In genomic region chr2:131418130-131418529, GRCm38 (mm10) we compare ENCODE assay signal across 24 mouse cellular contexts.
"Had no signal": no experiment of that assay in that cellular context is flagged by ENCODE, and none has a peak within 500 bp of the region (broad histone marks: within the 10 kb centered on the region; RNA-seq: fewer than 3 reads in every experiment).

No protein-coding gene starts in this region.

- H3K36me3 ChIP-seq: heart, embryonic 13.5 days; heart, embryonic 15.5 days; hindbrain, embryonic 13.5 days; hindbrain, embryonic 15.5 days; kidney, embryonic 15.5 days; limb, embryonic 13.5 days; limb, embryonic 15.5 days had no signal

- H3K27ac ChIP-seq: heart, embryonic 13.5 days; heart, embryonic 15.5 days; hindbrain, embryonic 13.5 days; hindbrain, embryonic 15.5 days; hindbrain, postnatal 0 days; kidney, embryonic 15.5 days; kidney, postnatal 0 days; limb, embryonic 13.5 days; limb, embryonic 15.5 days had no signal

- H3K9me3 ChIP-seq: heart, embryonic 13.5 days; heart, embryonic 15.5 days; hindbrain, embryonic 13.5 days; hindbrain, embryonic 15.5 days; kidney, embryonic 15.5 days; limb, embryonic 13.5 days; limb, embryonic 15.5 days had no signal

- H3K9ac ChIP-seq: forebrain, postnatal 0 days; heart, embryonic 13.5 days; heart, embryonic 15.5 days; hindbrain, embryonic 13.5 days; hindbrain, embryonic 15.5 days; kidney, embryonic 15.5 days; limb, embryonic 13.5 days; limb, embryonic 15.5 days had no signal

- ATAC-seq: forebrain, postnatal 0 days; hindbrain, postnatal 0 days; intestine, embryonic 16.5 days had no signal

- DNase-seq: forebrain, postnatal 0 days; gastrocnemius, postnatal 14 days; gastrocnemius, postnatal 36 days; heart, adult 18-20 months; heart, postnatal 14 days; kidney, adult 11 months; kidney, adult 2 months; kidney, adult 9 months; kidney, postnatal 14 days; kidney, postnatal 36 days; layer of hippocampus, adult 9-11 months; layer of hippocampus, postnatal 36 days; left cerebral cortex, postnatal 4 days had no signal

- H3K4me2 ChIP-seq: heart, embryonic 11.5 days; heart, embryonic 13.5 days; heart, embryonic 15.5 days; hindbrain, embryonic 13.5 days; hindbrain, embryonic 15.5 days; kidney, embryonic 15.5 days; limb, embryonic 13.5 days; limb, embryonic 15.5 days had no signal

- H3K4me1 ChIP-seq: heart, embryonic 13.5 days; heart, embryonic 15.5 days; hindbrain, embryonic 13.5 days; hindbrain, embryonic 15.5 days; kidney, embryonic 15.5 days had no signal

- H3K27me3 ChIP-seq: heart, embryonic 15.5 days; hindbrain, embryonic 13.5 days; hindbrain, embryonic 15.5 days; kidney, embryonic 15.5 days; limb, embryonic 13.5 days; limb, embryonic 15.5 days had no signal

- H3K4me3 ChIP-seq: heart, embryonic 13.5 days; heart, embryonic 15.5 days; hindbrain, embryonic 13.5 days; hindbrain, embryonic 15.5 days; kidney, embryonic 15.5 days; limb, embryonic 13.5 days; limb, embryonic 15.5 days had no signal
